Mouse (Mus musculus) limb, embryonic 14.5 days (tissue): ENCODE results near the gene Ubxn11. TPM values are rescaled to one million over a fixed set of nuclear protein-coding genes. Genes with fewer than 3 reads are reported as not detected.

Experiments
- ATAC-seq: fragments of 200-750 bp; cut with Nextera tagmentation; 2 replicates; pipeline ENCODE4 v1.8.0; 2017; ENCODE audit warnings: low read depth, moderate number of reproducible peaks, moderate TSS enrichment; ENCODE audit not compliant: low FRiP score
- DNase-seq: peaks from one replicate; pipeline ENCODE4 v3.0.0-alpha.2; 2015; ENCODE audit warnings: low spot score
- H3K27ac ChIP-seq: fragments of 300-500 bp; sonication (generic); replicated peaks from 2 replicates; pipeline ENCODE4 v1.5.1; 2014; ENCODE audit warnings: low read depth, mild to moderate bottlenecking, low read length, moderate library complexity, mixed read lengths
- H3K27me3 ChIP-seq: fragments of 300-500 bp; sonication (generic); 2 replicates; pipeline ENCODE4 v1.6.1; 2014; ENCODE audit warnings: low read length, mixed read lengths; ENCODE audit not compliant: control insufficient read depth, insufficient read depth
- H3K36me3 ChIP-seq: fragments of 300-500 bp; sonication (generic); 2 replicates; pipeline ENCODE4 v1.6.1; 2014; ENCODE audit warnings: mild to moderate bottlenecking, low read length, moderate library complexity, mixed read lengths; ENCODE audit not compliant: control insufficient read depth, insufficient read depth
- H3K4me1 ChIP-seq: fragments of 300-500 bp; sonication (generic); 2 replicates; pipeline ENCODE4 v1.6.1; 2014; ENCODE audit warnings: antibody characterized with exemption, low read length, mixed read lengths; ENCODE audit not compliant: control insufficient read depth, insufficient read depth
- H3K4me2 ChIP-seq: fragments of 300-500 bp; sonication (generic); replicated peaks from 2 replicates; pipeline ENCODE4 v1.6.1; 2014; ENCODE audit warnings: low read depth, mild to moderate bottlenecking, low read length, moderate library complexity; ENCODE audit not compliant: severe bottlenecking
- H3K4me3 ChIP-seq: fragments of 300-500 bp; sonication (generic); replicated peaks from 2 replicates; pipeline ENCODE4 v1.5.1; 2014; ENCODE audit warnings: low read length
- H3K9ac ChIP-seq: fragments of 300-500 bp; sonication (generic); 2 replicates; pipeline ENCODE4 v1.6.1; 2014; ENCODE audit warnings: mild to moderate bottlenecking, low read depth, low read length, moderate library complexity; ENCODE audit not compliant: severe bottlenecking
- H3K9me3 ChIP-seq: fragments of 300-500 bp; sonication (generic); 2 replicates; pipeline ENCODE4 v1.6.1; 2016; ENCODE audit warnings: low read length; ENCODE audit not compliant: control insufficient read depth
- POLR2A ChIP-seq: fragments of 200-500 bp; IDR thresholded peaks from 2 replicates; pipeline ENCODE4 v1.8.0; 2012; ENCODE audit warnings: inconsistent platforms, mild to moderate bottlenecking, moderate library complexity, borderline replicate concordance; ENCODE audit not compliant: insufficient read depth, insufficient read length; ENCODE audit errors: extremely low read depth
- WGBS: fragments of 180-500 bp; shearing (Covaris S2); extraction: QIAGEN DNeasy Blood & Tissue Kit; methylation state at CpG from one replicate; pipeline ENCODE4 v1.1.7; 2014; 5-methylcytosine and 5-hydroxymethylcytosine counted together
- polyA plus RNA-seq, 2 experiments: library from polyadenylated mRNA; depleted of rRNA in 1 of 2; stranded (reverse) in 1 of 2; unstranded in 1 of 2; fragments of >200 nt; fragmentation: Nextera tagmentation in 1 of 2; extraction: Ambion mirVana in 1 of 2; gene quantifications; 2 replicates each; pipeline versions ENCODE4 v1.2.1 to v1.2.3; 2012 to 2014

Gene Ubxn11
- polyA plus RNA-seq, 2 experiments: 7.6 to 21.9 TPM

- Histone ChIP-seq H3K27me3 (no peaks in the 10 kb centered on the region), H3K27ac (no peak overlapping the region), H3K9me3 (no peaks in the 10 kb centered on the region), H3K9ac (no peak overlapping the region), H3K4me2 (no peak overlapping the region), H3K4me1 (no peaks in the 10 kb centered on the region; the same call in 1 of the 2 replicates), H3K36me3 (peaks cover 39% of the 10 kb centered on the region), H3K4me3 (no peak overlapping the region)
- ATAC-seq: no peak
- WGBS: 90% methylated on average over 3 of the region's 3 CpGs
- no peak for DNase-seq
- no peak for TF ChIP-seq POLR2A
Measured at GRCm38 (mm10) chr4:134154354-134154753, 52.0 kb downstream of the Ubxn11 start.

GRCm38 (mm10) chr4:134155531-134155930, 53.2 kb downstream of the Ubxn11 start:
- no peak overlapping the region for H3K4me3 ChIP-seq
- H3K9ac ChIP-seq: no peak overlapping the region
- H3K4me2 ChIP-seq: no peak overlapping the region
- no peak for TF ChIP-seq POLR2A
- ATAC-seq: no peak
- H3K27me3 ChIP-seq: no peaks in the 10 kb centered on the region
- no peak overlapping the region for H3K27ac ChIP-seq
- H3K4me1 ChIP-seq: no peaks in the 10 kb centered on the region; the same call in 1 of the 2 replicates
- WGBS: 86% methylated on average over 6 of the region's 6 CpGs
- no peaks in the 10 kb centered on the region for H3K9me3 ChIP-seq
- peaks cover 38% of the 10 kb centered on the region for H3K36me3 ChIP-seq
- no peak for DNase-seq

- no peak for ATAC-seq
- peaks cover 36% of the 10 kb centered on the region for H3K36me3 ChIP-seq
- WGBS: 90% methylated on average over 10 of the region's 10 CpGs
- H3K4me2 ChIP-seq: no peak overlapping the region
- H3K4me3 ChIP-seq: no peak overlapping the region
- DNase-seq: no peak
- no peaks in the 10 kb centered on the region; the same call in 1 of the 2 replicates for H3K4me1 ChIP-seq
- no peak for TF ChIP-seq POLR2A
- no peak overlapping the region for H3K9ac ChIP-seq
- H3K9me3 ChIP-seq: no peaks in the 10 kb centered on the region
- H3K27ac ChIP-seq: no peak overlapping the region
- H3K27me3 ChIP-seq: no peaks in the 10 kb centered on the region
Measured at GRCm38 (mm10) chr4:134155961-134156465, 53.6 kb downstream of the Ubxn11 start.

- no peaks in the 10 kb centered on the region for H3K9me3 ChIP-seq
- H3K4me2 ChIP-seq: no peak overlapping the region
- no peaks in the 10 kb centered on the region; the same call in 1 of the 2 replicates for H3K4me1 ChIP-seq
- no peak for TF ChIP-seq POLR2A
- peaks cover 29% of the 10 kb centered on the region for H3K36me3 ChIP-seq
- H3K27ac ChIP-seq: no peak overlapping the region
- peak; percentile 37; the same call in 1 of the 2 replicates for ATAC-seq
- no peak for DNase-seq
- H3K9ac ChIP-seq: no peak overlapping the region
- no peak overlapping the region for H3K4me3 ChIP-seq
- H3K27me3 ChIP-seq: no peaks in the 10 kb centered on the region
- WGBS: 29% methylated on average over 8 of the region's 8 CpGs
Measured at GRCm38 (mm10) chr4:134156744-134157143, 54.4 kb downstream of the Ubxn11 start.

GRCm38 (mm10) chr4:134157558-134157957, 55.2 kb downstream of the Ubxn11 start:
- WGBS: 88% methylated on average over 2 of the region's 2 CpGs
- H3K9me3 ChIP-seq: no peaks in the 10 kb centered on the region
- no peaks in the 10 kb centered on the region; the same call in 1 of the 2 replicates for H3K4me1 ChIP-seq
- no peak overlapping the region for H3K4me2 ChIP-seq
- H3K4me3 ChIP-seq: no peak overlapping the region
- ATAC-seq (no peak), DNase-seq (no peak)
- no peak overlapping the region for H3K9ac ChIP-seq
- peaks cover 24% of the 10 kb centered on the region for H3K36me3 ChIP-seq
- H3K27ac ChIP-seq: no peak overlapping the region
- H3K27me3 ChIP-seq: no peaks in the 10 kb centered on the region
- TF ChIP-seq POLR2A: no peak
